Mouse (Mus musculus) embryonic stem cell, embryonic (primary cell): ENCODE measurements around the gene Git2.

Experiments
- CTCF ChIA-PET, 4 experiments: fragments of 300-600 bp in 2 of 4; fragments of 350-600 bp in 2 of 4; sonication (Branson Sonifier 250); formaldehyde crosslinking; loops; one replicate each; lab custom pipeline; 2022; ENCODE audit warnings: inconsistent platforms in 2 of 4; lab: Charles Lee
- POLR2A ChIA-PET, 4 experiments: fragments of 300-600 bp in 2 of 4; fragments of 350-600 bp in 2 of 4; sonication (Branson Sonifier 250); formaldehyde crosslinking; loops; one replicate each; lab custom pipeline; 2022; ENCODE audit warnings: antibody characterized with exemption in 4 of 4, inconsistent platforms in 1 of 4; lab: Charles Lee

Git2 gene

GRCm38 (mm10) chr5:114753384-114753783 is 21.9 kb downstream of the Git2 start:
- ChIA-PET POLR2A (interaction anchor here in 3 of 4 experiments (0.5 to 4.4 kb wide), 36 partner anchors 9 to 457 kb away, joined by 3 to 52 read pairs (median 4); partner anchors contain the start of genes Ankrd13a (in 3 of the 3), Git2 (in 1 of the 3), Gm9936 (in 1 of the 3) and Tchp (in 1 of the 3)), CTCF (interaction anchor here in 2 of 4 experiments (0.7 to 1.6 kb wide), 7 partner anchors 12 to 693 kb away, joined by 3 to 5 read pairs (median 4); no protein-coding TSS in a partner anchor)

DNA sequence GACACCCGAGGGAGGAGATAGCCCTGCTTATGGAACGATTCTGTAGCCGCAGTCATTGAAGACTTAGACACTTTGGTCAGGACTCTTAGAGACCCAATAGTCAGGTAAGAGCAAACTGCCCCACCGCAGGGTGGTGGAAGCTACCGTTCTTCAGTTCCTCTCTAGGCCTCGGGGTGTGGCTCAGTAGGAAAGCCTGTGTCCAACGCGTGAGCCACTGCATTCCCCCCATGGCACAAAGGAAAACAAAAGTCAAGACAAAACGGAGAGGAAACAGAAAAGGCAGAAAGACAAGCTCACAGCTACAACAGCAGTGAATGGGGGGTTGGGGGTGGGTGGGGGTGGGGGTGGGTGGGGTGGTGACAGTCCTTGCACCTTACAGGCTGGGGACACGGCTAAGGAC is 22.9 kb downstream of the Git2 start:
- CTCF ChIA-PET = interaction anchor here (0.5 to 1.6 kb wide), 9 partner anchors 13 to 488 kb away, joined by 3 to 5 read pairs (median 3); no protein-coding TSS in a partner anchor
- POLR2A ChIA-PET = interaction anchor here (0.5 to 4.4 kb wide), 52 partner anchors 8 to 622 kb away, joined by 3 to 52 read pairs (median 5); partner anchors contain the start of genes Ankrd13a (in 3 of the 4), Git2 (in 2 of the 4) and Tchp (in 1 of the 4)

- ChIA-PET POLR2A (interaction anchor here in 3 of 4 experiments (0.6 to 4.3 kb wide), 3 partner anchors 9 to 38 kb away, joined by 3 to 35 read pairs (median 5); no protein-coding TSS in a partner anchor), CTCF (no interaction called here)
Measured at GRCm38 (mm10) chr5:114750325-114750724, 25.0 kb downstream of the Git2 start.

DNA sequence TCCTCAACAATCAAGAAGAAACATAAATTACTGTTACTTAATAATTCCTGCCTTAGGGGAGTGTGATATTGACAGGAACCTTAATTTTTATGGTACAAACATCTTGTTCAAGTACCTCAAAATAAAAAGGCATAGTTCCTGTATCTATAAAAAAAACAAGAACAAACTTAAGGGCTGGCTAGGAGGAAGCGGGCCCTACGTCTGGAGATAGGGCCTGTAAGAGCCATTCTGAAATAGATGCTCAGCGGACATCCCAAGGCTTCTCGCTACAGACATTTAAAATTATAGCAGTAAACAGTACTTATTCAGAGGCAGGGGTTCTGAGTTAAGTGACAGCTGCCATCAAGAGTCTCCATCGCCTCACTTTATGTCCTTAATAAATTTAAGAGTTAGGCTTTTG is 27.8 kb downstream of the Git2 start:
- ChIA-PET CTCF (no interaction called here), POLR2A (interaction anchor here in 1 of 4 experiments (0.6 to 1.5 kb wide), 3 partner anchors 21 to 194 kb away, joined by 3 to 4 read pairs (median 3); partner anchors contain the start of gene 2210016L21Rik)

DNA sequence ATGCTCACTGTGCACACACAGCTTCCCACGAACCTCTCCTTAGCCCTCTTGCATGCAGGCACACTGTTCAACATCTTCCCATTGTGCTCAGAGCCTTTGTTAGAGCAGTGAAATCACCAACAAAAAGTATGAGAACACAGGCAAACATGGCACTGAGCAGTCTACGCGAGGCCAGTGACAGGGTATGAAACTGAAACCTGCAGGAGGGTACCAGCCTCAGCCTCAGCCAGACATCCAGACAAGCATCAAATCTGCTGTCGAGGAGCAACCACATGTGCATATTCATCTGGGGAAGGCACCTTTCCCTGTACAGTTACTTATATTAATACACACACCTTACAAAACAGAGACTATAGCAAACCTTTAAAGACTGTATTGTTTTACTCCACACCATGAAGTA is 28.4 kb downstream of the Git2 start:
- ChIA-PET POLR2A (no interaction called here), CTCF (no interaction called here)

GRCm38 (mm10) chr5:114745581-114745980 is 29.7 kb downstream of the Git2 start:
- ChIA-PET POLR2A (interaction anchor here in 2 of 4 experiments (0.5 to 1.8 kb wide), 7 partner anchors 12 to 72 kb away, joined by 3 to 5 read pairs (median 3); partner anchors contain the start of genes Ankrd13a (in 1 of the 2) and Git2 (in 1 of the 2)), CTCF (no interaction called here)

GRCm38 (mm10) chr5:114743697-114744090 is 31.6 kb downstream of the Git2 start:
- ChIA-PET POLR2A (interaction anchor here in 3 of 4 experiments (0.5 to 2.0 kb wide), 6 partner anchors 9 to 49 kb away, joined by 3 to 9 read pairs (median 3); no protein-coding TSS in a partner anchor), CTCF (interaction anchor here in 1 of 4 experiments (0.6 to 1.3 kb wide), 2 partner anchors 42 to 139 kb away, joined by 3 read pairs; no protein-coding TSS in a partner anchor)

GRCm38 (mm10) chr5:114742998-114743696 is 32.2 kb downstream of the Git2 start:
- ChIA-PET POLR2A (interaction anchor here in 2 of 4 experiments (0.5 to 2.3 kb wide), 6 partner anchors 8 to 49 kb away, joined by 3 to 9 read pairs (median 4); no protein-coding TSS in a partner anchor), CTCF (interaction anchor here in 2 of 4 experiments (0.6 to 1.3 kb wide), 2 partner anchors 42 to 116 kb away, joined by 3 read pairs; no protein-coding TSS in a partner anchor)

DNA sequence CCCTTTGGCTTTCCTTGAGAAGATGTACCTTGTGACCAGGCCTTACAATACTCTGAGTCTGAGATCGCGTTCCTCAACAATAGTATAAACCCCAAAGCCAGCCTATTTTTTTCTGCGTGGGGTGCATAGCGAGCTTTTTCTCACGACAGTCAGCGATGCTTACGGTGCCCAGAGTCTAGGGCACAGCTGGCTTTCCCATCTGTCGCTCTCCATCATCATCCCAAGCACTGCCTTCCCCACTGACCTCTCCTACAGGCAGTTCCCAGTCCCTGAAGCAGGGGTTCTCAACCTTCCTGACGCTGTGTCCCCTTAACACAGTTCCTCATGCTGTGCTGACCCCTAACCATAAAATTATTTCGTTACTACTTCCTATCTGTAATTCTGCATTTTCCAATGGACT is 32.7 kb downstream of the Git2 start:
- POLR2A ChIA-PET = interaction anchor here in 2 of 4 experiments (0.8 to 2.3 kb wide), 3 partner anchors 9 to 25 kb away, joined by 3 to 7 read pairs (median 3); no protein-coding TSS in a partner anchor
- CTCF ChIA-PET = interaction anchor here in 1 of 4 experiments (1.3 kb wide), 1 partner anchor 117 kb away, joined by 3 read pairs; no protein-coding TSS in a partner anchor

DNA sequence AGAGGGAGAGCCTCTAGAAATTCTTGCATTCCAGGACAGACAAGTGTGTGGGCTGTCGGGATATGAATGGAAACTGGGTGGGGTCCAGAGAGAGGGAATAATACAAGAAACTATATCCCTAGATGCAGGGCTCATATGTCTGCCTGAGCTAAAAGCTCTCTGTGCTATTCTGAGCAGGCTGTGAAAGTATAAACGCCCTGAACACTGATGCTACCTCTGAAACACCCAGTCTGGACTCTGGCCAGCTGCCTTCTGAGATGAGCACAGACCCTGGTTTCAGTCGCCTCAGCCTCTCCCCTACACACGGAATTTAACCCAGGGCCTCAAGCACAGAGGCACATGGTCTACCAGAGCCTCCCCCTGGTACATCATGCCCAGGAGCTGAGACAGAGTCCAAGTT is 34.7 kb downstream of the Git2 start:
- POLR2A ChIA-PET = interaction anchor here in 2 of 4 experiments (1.2 to 2.3 kb wide), 3 partner anchors 11 to 29 kb away, joined by 5 to 7 read pairs (median 5); no protein-coding TSS in a partner anchor
- CTCF ChIA-PET = interaction anchor here in 2 of 4 experiments (0.6 to 0.7 kb wide), 2 partner anchors 31 to 201 kb away, joined by 4 to 5 read pairs; no protein-coding TSS in a partner anchor

DNA sequence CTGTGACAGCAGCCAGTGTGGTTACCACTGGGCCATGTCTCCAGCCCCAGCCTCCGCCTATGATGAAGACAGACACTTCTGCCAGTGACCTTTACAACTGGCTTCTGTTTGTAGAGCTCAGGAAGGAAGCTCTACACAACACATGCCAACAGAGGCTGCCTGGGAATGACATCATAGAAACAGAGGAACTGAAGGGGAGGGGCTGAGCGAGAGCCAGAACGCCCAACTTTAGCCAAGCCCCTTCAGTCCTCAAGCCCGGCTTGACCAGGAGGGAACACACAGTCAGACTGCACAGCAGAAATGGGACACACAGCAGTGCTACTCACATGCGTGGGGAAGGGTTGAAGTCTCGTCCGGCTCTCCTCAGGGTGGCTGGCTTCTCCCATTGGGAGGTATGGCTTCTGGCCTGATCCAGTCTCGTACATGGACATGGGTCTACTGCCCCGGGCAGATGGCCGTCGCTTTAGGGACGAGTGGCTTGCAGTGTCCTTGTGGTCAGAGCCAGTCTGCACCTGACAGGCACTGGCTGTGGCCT is 36.5 kb downstream of the Git2 start:
- CTCF ChIA-PET = no interaction called here
- POLR2A ChIA-PET = interaction anchor here in 3 of 4 experiments (0.9 to 4.3 kb wide), 7 partner anchors 10 to 44 kb away, joined by 3 to 23 read pairs (median 3); no protein-coding TSS in a partner anchor

DNA sequence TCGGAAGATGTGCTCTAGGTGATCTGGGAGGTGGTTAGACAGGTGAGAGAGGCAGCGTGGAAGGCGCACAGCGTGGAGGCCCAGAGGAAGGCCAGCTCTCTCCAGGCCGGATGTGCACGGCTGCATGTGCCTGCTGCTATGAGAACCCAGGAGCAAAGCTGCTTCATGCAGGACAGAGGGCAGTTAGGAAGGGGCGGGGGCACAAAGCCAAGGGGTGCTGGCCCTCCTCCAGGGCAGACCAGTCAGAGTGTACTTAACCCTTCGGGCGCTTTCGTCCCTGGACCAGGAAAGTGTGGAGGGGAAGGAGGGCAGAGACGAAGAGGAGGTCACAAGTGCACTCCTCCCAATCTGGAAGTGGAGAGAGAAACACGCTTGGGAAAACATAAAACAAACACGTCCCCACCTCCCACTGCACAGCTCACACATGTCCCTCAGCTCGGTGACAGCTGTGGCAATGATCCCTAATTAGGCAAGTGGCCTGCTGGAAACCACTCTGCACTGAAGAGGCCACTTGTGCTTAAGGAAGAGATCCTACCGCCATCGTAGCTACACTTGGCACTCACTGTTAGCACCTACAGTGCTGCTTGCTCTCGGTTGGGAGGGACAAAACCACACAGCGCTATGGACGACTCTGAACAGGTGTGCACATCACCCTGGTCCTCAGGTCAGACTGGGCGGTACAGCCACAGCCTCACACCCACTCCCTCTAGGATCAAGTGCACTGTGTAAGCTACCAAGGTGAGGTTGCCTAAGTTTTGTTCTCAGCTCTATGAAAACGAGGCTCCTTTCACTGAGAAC is 38.0 kb downstream of the Git2 start:
- ChIA-PET CTCF (interaction anchor here in 1 of 4 experiments (1.0 kb wide), 1 partner anchor 28 kb away, joined by 4 read pairs; no protein-coding TSS in a partner anchor), POLR2A (interaction anchor here in 3 of 4 experiments (0.6 to 4.3 kb wide), 11 partner anchors 9 to 171 kb away, joined by 3 to 23 read pairs (median 3); no protein-coding TSS in a partner anchor)

DNA sequence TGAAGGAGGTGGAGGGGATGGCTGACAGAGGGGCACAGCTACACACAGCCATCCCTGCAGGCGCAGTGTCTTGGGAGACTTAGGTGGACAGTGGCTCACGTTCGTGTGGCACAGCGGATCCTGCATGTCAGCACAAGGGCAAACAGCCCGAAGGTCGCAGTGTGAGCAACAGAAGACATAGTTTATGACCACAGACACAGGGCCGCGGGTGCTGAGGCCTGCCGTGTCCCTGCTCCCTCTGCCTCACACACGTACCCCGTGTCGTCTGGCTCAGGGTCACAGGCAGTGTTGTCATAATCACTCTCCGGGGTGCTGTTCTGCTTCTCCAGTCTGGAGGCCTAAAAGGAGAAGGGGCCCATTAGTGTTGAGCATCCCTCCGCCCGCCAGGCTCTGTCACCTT is 41.7 kb downstream of the Git2 start:
- ChIA-PET POLR2A (interaction anchor here in 2 of 4 experiments (0.5 to 2.7 kb wide), 4 partner anchors 11 to 401 kb away, joined by 3 to 20 read pairs (median 4); partner anchors contain the start of gene Unc119b (in 1 of the 2)), CTCF (interaction anchor here in 2 of 4 experiments (0.6 to 1.0 kb wide), 3 partner anchors 24 to 115 kb away, joined by 3 to 5 read pairs (median 3); no protein-coding TSS in a partner anchor)

- ChIA-PET POLR2A (interaction anchor here in 3 of 4 experiments (0.6 to 1.6 kb wide), 5 partner anchors 10 to 767 kb away, joined by 3 to 6 read pairs (median 4); no protein-coding TSS in a partner anchor), CTCF (interaction anchor here in 1 of 4 experiments (0.5 to 0.7 kb wide), 2 partner anchors 79 to 403 kb away, joined by 3 to 4 read pairs; partner anchors contain the start of gene Unc119b)
Measured at GRCm38 (mm10) chr5:114731969-114732368, 43.3 kb downstream of the Git2 start.

- POLR2A ChIA-PET = interaction anchor here in 3 of 4 experiments (0.6 to 1.6 kb wide), 6 partner anchors 9 to 177 kb away, joined by 3 to 6 read pairs (median 4); no protein-coding TSS in a partner anchor
- CTCF ChIA-PET = interaction anchor here in 1 of 4 experiments (0.7 kb wide), 1 partner anchor 78 kb away, joined by 4 read pairs; no protein-coding TSS in a partner anchor
Measured at GRCm38 (mm10) chr5:114731498-114731897, 43.8 kb downstream of the Git2 start.

DNA sequence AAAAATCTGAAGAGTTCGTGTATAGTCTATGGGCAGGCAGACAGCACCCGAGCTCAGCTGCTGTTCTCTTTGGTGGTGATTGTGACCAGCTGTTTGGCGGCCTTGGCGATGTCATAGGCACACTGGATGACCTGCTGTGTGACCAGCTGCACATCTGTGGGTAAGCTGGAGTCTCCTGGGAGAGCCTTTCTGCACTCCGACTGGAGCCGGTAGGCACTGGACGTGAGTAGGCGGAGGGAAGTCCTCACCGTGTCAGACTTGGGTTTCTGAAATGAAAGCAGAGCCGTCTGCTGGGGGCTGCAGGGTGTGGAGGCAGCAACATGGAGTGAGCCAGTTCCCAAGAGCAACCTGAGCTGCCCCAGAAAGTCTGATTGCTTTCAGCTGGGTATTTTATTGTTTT is 45.2 kb downstream of the Git2 start:
- POLR2A ChIA-PET = interaction anchor here in 3 of 4 experiments (0.7 to 4.9 kb wide), 20 partner anchors 8 to 73 kb away, joined by 3 to 26 read pairs (median 4); partner anchors contain the start of genes Git2 (in 1 of the 3) and Gltp (in 1 of the 3)
- CTCF ChIA-PET = interaction anchor here in 2 of 4 experiments (0.5 to 1.2 kb wide), 3 partner anchors 172 to 510 kb away, joined by 3 read pairs; no protein-coding TSS in a partner anchor
